Mouse (Mus musculus): Measurements from ENCODE around the gene Bbs9.
A peak's percentile ranks its signal among the peaks of the same experiment; 100 is the strongest.

DNA sequence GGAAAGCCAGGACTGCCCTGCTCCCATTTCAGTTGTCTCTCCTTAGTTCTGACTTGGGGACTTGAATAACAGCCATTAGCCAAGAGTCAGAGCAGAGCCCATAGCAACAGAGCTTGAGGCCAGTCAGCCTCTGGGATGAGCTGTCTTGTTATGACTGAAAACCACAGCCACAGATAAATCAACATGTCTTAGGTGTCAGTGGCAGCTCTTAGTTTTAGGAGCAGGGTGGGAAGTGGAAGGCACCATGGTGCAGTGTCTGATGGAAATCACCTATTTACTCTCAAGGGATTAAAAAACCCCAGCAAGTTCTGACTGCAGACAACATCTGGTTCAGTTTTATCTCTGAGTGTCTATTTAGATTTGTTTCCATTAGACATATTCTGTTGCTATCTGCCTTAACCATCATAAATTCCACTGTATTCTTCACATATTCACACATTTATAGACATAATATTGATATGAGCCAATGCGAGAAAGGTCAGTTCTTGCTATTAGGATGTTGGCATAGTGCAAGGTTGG is 359.5 kb downstream of the Bbs9 start:
- no peak for TF ChIP-seq HCFC1 (IDR thresholded peaks at IDR 0.05; ENCODE audit: low read depth, low read length)
- TF ChIP-seq RCOR1 (conservative IDR thresholded peaks at IDR 0.05; ENCODE audit: low read depth, low read length), result peak; percentile 16; the same call in 1 of the 2 replicates
